Mouse (Mus musculus): ENCODE data around the gene Snrpg.
"Not testable (repeated sequence)": the region's sequence is repeated elsewhere in the genome, so short reads cannot be mapped to it uniquely, and the experiment has no call there.

Snrpg gene

GRCm38 (mm10) chr6:86370764-86371339 is at the start of gene Snrpg:
TSS of gene Snrpg (plus strand) at chr6:86371304.
- DNase-seq, result peak in 1 of 2 experiments; percentile 17

- DNase-seq, result no peak
Observed at GRCm38 (mm10) chr6:86322031-86322563, 49.0 kb upstream of the Snrpg start.

- no peak for DNase-seq
Observed at GRCm38 (mm10) chr6:86322991-86323390, 48.1 kb upstream of the Snrpg start.

GRCm38 (mm10) chr6:86324400-86324799 is 46.7 kb upstream of the Snrpg start:
- DNase-seq, result no peak

- DNase-seq, result peak; percentile 15 to 51
Observed at GRCm38 (mm10) chr6:86325646-86326045, 45.5 kb upstream of the Snrpg start.

GRCm38 (mm10) chr6:86326866-86327265 is 44.2 kb upstream of the Snrpg start:
- DNase-seq, result no peak

GRCm38 (mm10) chr6:86328369-86328768 is 42.7 kb upstream of the Snrpg start:
- DNase-seq, result no peak

GRCm38 (mm10) chr6:86329943-86330342 is 41.2 kb upstream of the Snrpg start:
- no peak for DNase-seq

GRCm38 (mm10) chr6:86335121-86335849 is 35.8 kb upstream of the Snrpg start:
- no peak for DNase-seq

- DNase-seq, result no peak
Observed at GRCm38 (mm10) chr6:86335860-86336259, 35.2 kb upstream of the Snrpg start.

- not testable (repeated sequence) for DNase-seq
Observed at GRCm38 (mm10) chr6:86336340-86336739, 34.8 kb upstream of the Snrpg start.

- no peak for DNase-seq
Observed at GRCm38 (mm10) chr6:86343656-86344055, 27.4 kb upstream of the Snrpg start.

GRCm38 (mm10) chr6:86346063-86346462 is 25.0 kb upstream of the Snrpg start:
- DNase-seq, result no peak

GRCm38 (mm10) chr6:86349257-86349656 is 21.8 kb upstream of the Snrpg start:
- DNase-seq, result peak; percentile 13 to 31

GRCm38 (mm10) chr6:86354948-86355347 is 16.2 kb upstream of the Snrpg start:
- no peak for DNase-seq

GRCm38 (mm10) chr6:86356956-86357355 is 14.1 kb upstream of the Snrpg start:
- DNase-seq, result no peak

- DNase-seq, result no peak
Observed at GRCm38 (mm10) chr6:86360691-86361090, 10.4 kb upstream of the Snrpg start.

- no peak for DNase-seq
Observed at GRCm38 (mm10) chr6:86361373-86361772, 9.7 kb upstream of the Snrpg start.

GRCm38 (mm10) chr6:86364442-86365141 is 6.5 kb upstream of the Snrpg start:
- DNase-seq, result peak; percentile 82 to 88

- DNase-seq, result peak; percentile 96 to 99
Observed at GRCm38 (mm10) chr6:86365371-86366124, 5.6 kb upstream of the Snrpg start, which contains the start of gene Fam136a. TSS of gene Fam136a (plus strand) at chr6:86365646.

- peak; percentile 66 to 77 for DNase-seq
Observed at GRCm38 (mm10) chr6:86366125-86366852, 4.8 kb upstream of the Snrpg start.

GRCm38 (mm10) chr6:86366853-86367249 is 4.3 kb upstream of the Snrpg start:
- no peak for DNase-seq

Measured in cerebellum, postnatal 25 days (tissue).